Mouse (Mus musculus) megakaryocyte, adult 5-6 weeks (primary cell): ENCODE results near the gene Lst1. TPM values are rescaled to one million over a fixed set of nuclear protein-coding genes. Genes with fewer than 3 reads are reported as not detected.

Experiments
- ATAC-seq: 2 replicates; pipeline ENCODE4 v1.8.0; 2016; ENCODE audit warnings: mild to moderate bottlenecking, inconsistent platforms; ENCODE audit not compliant: poor library complexity, severe bottlenecking
- total RNA-seq, 2 experiments: library from RNA; stranded (forward) in 1 of 2; stranded (reverse) in 1 of 2; fragments of 153-499, 151-499 nt in 1 of 2; fragments of 221-1000, 200-1000 nt in 1 of 2; gene quantifications; 2 replicates each; pipeline versions ENCODE4 v1.2.3 to v1.2.4; 2015 to 2017

The Lst1 gene
- total RNA-seq, 2 experiments from 2014 or later: 434 to 495 TPM

GRCm38 (mm10) chr17:35161421-35161820 is 26.8 kb downstream of the Lst1 start:
- no peak for ATAC-seq

- ATAC-seq: no peak
Observed at GRCm38 (mm10) chr17:35159638-35160037, 28.6 kb downstream of the Lst1 start.

DNA sequence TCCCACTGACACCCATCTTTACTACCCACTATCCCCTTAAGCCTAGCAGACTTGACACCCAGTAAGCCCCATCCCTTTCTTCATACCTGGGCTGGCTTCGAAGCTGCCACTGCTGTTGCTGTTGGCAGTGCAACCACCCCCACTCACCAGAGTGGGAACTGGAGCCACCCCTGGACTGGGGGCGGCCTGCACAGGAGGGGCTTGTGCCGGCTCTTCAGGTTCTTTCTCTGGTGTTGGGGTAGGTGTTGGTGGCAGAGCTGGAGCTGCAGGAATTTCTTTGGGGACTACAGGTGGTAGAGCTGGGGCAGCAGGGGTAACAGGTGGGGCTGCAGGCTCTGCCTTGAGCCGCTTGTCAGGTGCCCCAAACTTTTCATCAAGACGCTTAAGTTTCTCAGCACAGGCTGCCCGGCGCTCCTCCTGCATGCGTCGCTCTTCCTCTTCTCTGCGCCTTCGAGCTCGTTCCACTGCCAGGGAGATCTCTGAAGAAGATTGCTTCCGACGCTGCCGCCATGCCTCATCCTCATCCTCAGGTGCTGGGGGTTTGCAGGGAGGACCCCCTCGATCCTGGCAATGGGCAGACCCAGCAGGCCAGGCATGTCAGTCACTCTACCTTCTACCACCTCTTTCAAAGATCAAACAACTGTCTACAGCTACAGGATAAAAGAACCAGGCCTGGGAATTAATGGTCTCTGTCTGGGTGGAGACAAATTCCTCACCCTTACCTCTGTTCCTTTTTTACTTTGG is 29.2 kb downstream of the Lst1 start:
- no peak for ATAC-seq

- no peak for ATAC-seq
Observed at GRCm38 (mm10) chr17:35157661-35158175, 30.5 kb downstream of the Lst1 start.

DNA sequence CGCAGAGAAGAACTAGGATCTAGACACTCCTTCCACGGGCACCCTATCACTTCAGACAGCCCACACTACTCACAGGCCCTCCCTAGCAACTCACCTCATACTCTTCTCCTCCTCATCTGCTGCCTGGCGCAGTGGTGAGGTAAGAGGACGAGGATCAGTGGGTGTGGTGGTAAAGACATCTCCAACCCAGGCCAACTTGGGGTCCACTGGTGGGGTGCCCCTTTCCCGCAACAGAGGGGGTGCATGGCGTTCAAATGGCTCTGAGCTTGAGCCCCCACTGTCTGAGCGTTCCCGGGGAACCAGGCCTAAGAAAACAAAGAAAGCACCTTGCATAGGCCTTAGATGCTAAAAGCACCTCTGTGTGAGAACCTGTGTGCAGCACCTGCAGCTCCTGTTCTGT is 31.0 kb downstream of the Lst1 start:
- ATAC-seq: no peak

DNA sequence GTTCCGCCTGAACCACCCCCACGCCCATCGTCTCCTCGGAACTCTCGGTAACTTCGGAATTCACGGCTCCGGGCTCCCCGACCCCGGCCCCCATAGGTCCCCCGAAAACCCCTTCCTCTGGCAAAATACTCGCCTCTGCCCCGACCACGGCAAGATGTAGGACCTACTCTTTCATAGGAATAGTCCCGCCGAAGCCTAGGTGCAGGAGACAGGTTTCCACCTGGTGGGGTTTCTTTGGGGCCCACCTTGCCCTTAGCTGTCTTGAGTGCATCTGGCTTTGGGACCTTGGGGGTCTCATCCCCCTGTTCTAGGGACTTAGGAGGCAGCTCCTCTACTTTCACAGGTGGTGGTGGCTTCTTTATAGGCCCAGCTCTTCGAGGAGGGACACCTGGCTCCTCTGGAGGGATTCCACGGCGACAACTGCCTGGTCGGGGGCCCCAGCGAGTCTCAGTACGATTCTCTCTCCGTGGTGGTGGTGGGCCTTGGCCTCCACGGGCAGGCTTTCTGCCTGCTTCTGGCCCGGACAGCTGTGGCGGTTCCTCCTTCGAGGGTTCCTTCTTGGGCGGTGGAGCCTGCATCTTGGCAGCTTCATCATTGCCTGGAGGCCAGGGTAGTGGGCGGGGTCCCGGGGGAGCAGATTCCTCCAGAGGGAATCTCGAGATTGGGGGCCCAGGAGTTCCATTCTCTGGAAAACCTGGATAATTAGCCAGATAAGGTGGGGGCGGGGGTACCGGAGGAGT is 31.6 kb downstream of the Lst1 start:
- no peak for ATAC-seq

- no peak for ATAC-seq
Observed at GRCm38 (mm10) chr17:35155451-35155850, 32.8 kb downstream of the Lst1 start.

DNA sequence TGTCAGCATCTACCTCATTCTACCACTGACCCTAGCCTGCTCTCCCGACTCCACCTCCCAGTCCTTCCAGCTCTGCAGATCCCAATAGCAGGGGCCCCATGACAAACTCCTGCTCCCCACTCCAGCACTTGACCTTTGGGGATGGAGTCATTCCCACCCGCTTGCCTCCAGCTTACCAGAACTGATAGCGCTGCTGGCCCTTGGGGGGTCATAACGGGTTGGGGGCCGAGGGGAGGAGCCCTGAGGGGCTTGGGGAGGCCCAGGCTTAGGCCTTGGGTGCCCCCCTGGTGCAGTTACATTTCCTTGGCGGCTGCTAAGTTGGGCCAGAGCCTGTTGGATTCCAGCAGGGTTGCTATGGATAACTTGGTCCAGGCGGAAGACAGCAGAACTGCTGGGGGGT is 33.6 kb downstream of the Lst1 start:
- no peak for ATAC-seq

GRCm38 (mm10) chr17:35153931-35154330 is 34.3 kb downstream of the Lst1 start:
- no peak for ATAC-seq

- no peak for ATAC-seq
Observed at GRCm38 (mm10) chr17:35153077-35153476, 35.2 kb downstream of the Lst1 start.

GRCm38 (mm10) chr17:35152121-35152520 is 36.1 kb downstream of the Lst1 start:
- ATAC-seq: no peak

DNA sequence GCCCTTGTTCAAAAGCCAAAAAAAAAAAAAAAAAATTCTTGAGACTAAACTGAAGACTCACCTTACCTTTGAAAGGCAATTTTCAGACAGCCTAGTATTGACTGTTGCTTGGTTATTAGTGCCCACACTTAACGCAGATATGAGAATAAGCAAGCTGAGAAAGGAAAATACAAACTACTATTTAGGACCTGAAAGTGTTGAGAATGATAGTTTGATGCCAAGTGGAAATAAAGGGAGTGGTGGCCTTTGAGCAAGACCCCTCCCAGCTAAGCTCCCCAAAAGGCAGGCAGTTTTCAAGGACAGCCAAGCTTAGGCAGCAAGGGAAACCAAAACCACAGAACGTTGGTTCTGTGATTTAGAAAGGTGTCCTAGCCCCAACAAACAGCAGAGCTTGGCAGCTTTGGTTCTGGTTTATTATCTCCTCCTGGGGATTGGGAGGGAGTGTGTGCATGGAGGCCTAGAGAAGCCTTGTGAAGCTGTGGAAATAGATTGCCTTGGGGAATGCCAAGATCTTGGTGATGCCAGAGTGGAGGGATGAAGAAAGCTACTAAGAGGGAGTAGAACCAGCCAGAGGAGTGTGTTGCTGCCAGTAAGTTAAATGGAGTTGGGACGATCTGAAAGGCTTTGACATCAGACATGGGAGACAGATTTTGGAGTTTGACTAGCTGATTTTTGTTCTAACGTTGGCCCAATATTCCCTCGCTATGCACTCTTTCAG is 40.2 kb downstream of the Lst1 start:
- no peak for ATAC-seq

DNA sequence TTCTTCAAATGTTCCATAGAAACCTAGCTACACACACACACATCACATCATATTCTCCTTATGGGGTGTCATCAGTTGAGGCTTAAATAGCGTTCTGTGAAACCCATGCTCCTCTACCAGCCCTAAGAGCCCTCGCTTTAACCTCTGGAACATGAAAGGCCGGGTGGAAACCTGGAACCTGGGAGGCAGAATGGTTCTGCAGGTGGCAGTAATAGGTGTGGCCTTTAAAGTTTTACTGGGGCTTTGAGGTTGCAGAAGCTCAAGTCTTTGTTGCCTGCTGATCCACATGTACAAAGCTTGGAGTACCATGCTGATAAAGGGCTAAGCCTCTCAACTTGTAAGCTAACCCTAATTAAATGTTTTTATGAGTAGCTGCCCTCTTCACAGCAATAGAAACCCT is 40.9 kb downstream of the Lst1 start:
- ATAC-seq: no peak

GRCm38 (mm10) chr17:35146139-35146538 is 42.1 kb downstream of the Lst1 start:
- ATAC-seq: no peak

DNA sequence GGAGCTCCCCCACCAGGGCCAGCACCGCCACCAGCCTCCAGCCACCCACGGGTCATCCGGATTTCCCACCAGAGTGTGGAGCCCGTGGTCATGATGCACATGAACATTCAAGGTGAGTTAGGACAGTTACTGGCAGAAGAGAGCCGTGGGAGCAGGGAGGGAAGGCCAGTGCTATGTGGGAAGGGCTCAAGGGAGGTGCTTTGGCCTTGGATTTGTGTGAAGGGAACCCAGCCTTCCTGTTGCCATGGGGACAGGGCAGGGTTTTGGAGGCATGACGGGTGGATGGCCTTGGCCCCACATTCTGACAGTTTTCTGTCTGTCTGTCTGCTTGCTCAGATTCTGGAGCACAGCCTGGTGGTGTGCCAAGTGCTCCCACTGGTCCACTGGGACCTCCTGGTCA is 46.3 kb downstream of the Lst1 start:
- ATAC-seq: no peak

DNA sequence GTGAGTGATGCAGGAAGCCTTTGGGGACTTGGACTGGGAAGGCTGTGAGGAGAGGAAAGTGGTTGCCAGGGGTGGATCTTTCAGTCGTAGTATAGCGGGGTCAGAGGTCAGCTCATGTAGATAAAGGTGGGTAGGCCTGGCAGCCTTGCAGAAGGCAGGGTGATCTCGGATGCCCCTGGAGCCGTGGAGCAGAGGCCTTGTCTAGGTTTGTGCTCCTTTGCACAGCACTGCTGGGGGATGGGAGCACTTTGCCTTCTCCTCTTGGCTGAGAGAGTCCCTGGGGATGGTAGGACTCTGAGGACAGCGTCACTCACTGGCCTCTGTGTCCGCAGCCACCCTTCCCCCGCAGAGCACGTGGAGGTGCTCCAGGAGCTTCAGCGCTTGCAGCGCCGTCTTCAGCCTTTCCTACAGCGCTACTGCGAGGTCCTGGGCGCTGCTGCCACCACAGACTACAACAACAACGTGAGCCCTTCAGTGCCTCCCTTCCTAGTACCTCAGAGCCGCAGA is 47.7 kb downstream of the Lst1 start:
- ATAC-seq: no peak

DNA sequence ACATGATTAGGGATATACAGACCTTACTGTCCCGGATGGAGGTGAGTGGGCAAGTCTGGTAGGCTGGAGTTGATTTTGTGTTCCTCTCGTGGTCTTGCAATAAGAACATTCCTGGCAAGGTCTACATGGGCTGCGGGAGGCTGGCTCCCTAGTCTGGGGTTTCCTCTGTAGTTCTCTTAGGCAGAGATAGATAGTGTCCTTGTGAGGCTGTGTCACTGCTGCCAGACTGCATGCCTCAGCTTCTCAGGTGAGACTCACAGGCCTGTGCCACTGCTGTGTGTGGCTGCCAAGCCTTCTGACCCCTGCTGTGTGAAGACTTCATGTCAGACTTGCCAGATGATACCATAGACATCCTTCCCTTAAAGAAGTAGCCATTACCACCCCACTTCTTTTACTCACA is 49.0 kb downstream of the Lst1 start:
- ATAC-seq: no peak

- ATAC-seq: peak; percentile 68
Observed at GRCm38 (mm10) chr17:35135591-35136320, 52.5 kb downstream of the Lst1 start.
